Mouse (Mus musculus) frontal cortex, adult (tissue): ENCODE data around the gene Cntnap2.

Experiments
- ATAC-seq: cut with Nextera tagmentation; 2 replicates; pipeline ENCODE4 v1.9.2; 2017; ENCODE audit warnings: mild to moderate bottlenecking, moderate library complexity, mixed read lengths; ENCODE audit not compliant: low TSS enrichment

Gene Cntnap2

GRCm38 (mm10) chr6:45327952-45328485 lies 268.9 kb downstream of the Cntnap2 start:
- peak; percentile 23; the same call in 1 of the 2 replicates for ATAC-seq

GRCm38 (mm10) chr6:45345396-45345795 lies 286.2 kb downstream of the Cntnap2 start:
- ATAC-seq, result no peak

GRCm38 (mm10) chr6:45345953-45346352 lies 286.8 kb downstream of the Cntnap2 start:
- ATAC-seq, result no peak

- no peak; the same call in 1 of the 2 replicates for ATAC-seq
Measured at GRCm38 (mm10) chr6:45366442-45366841, 307.3 kb downstream of the Cntnap2 start.

GRCm38 (mm10) chr6:45381126-45381525 lies 322.0 kb downstream of the Cntnap2 start:
- no peak for ATAC-seq

- no peak for ATAC-seq
Measured at GRCm38 (mm10) chr6:45389034-45389433, 329.9 kb downstream of the Cntnap2 start.

- no peak for ATAC-seq
Measured at GRCm38 (mm10) chr6:45413629-45414028, 354.5 kb downstream of the Cntnap2 start.

- peak; percentile 89 for ATAC-seq
Measured at GRCm38 (mm10) chr6:45455424-45455823, 396.3 kb downstream of the Cntnap2 start.

GRCm38 (mm10) chr6:45518221-45518620 lies 459.1 kb downstream of the Cntnap2 start:
- no peak for ATAC-seq

GRCm38 (mm10) chr6:45536999-45537398 lies 477.8 kb downstream of the Cntnap2 start:
- ATAC-seq, result no peak

- ATAC-seq, result no peak
Measured at GRCm38 (mm10) chr6:45544319-45544875, 485.2 kb downstream of the Cntnap2 start.

GRCm38 (mm10) chr6:45559724-45560123 lies 500.6 kb downstream of the Cntnap2 start:
- peak; percentile 99 for ATAC-seq

- peak; percentile 92 for ATAC-seq
Measured at GRCm38 (mm10) chr6:45584467-45585094, 525.4 kb downstream of the Cntnap2 start.

GRCm38 (mm10) chr6:45589084-45589483 lies 529.9 kb downstream of the Cntnap2 start:
- no peak for ATAC-seq

GRCm38 (mm10) chr6:45647017-45647416 lies 587.9 kb downstream of the Cntnap2 start:
- ATAC-seq, result no peak

- ATAC-seq, result peak; percentile 59
Measured at GRCm38 (mm10) chr6:45648419-45648818, 589.3 kb downstream of the Cntnap2 start.

- peak; percentile 87 for ATAC-seq
Measured at GRCm38 (mm10) chr6:45700287-45700686, 641.1 kb downstream of the Cntnap2 start.

- ATAC-seq, result peak; percentile 98
Measured at GRCm38 (mm10) chr6:45791612-45792011, 732.5 kb downstream of the Cntnap2 start.

- ATAC-seq, result peak; percentile 53; the same call in 1 of the 2 replicates
Measured at GRCm38 (mm10) chr6:45841626-45842341, 782.6 kb downstream of the Cntnap2 start.

- ATAC-seq, result peak; percentile 82
Measured at GRCm38 (mm10) chr6:45843736-45844135, 784.6 kb downstream of the Cntnap2 start.

GRCm38 (mm10) chr6:45871409-45871992 lies 812.3 kb downstream of the Cntnap2 start:
- ATAC-seq, result no peak

- ATAC-seq, result no peak
Measured at GRCm38 (mm10) chr6:45885486-45885885, 826.3 kb downstream of the Cntnap2 start.
